Mouse (Mus musculus) E14TG2a.4 (cell line): ENCODE results near the gene 9630041A04Rik.

Experiments used
- CTCF ChIP-seq: conservative IDR thresholded peaks from 2 replicates; pipeline ENCODE4 v1.5.1; 2014; ENCODE audit warnings: low read length
- NANOG ChIP-seq: IDR thresholded peaks from 2 replicates; pipeline ENCODE4 v1.6.1; 2014; ENCODE audit warnings: borderline replicate concordance, low read length, mixed read lengths
- POU5F1 ChIP-seq: IDR thresholded peaks from 2 replicates; pipeline ENCODE4 v1.6.1; 2014; ENCODE audit warnings: low read length, borderline replicate concordance

GRCm38 (mm10) chr9:101954529-101954928 is 92.9 kb downstream of the 9630041A04Rik start:
- TF ChIP-seq CTCF (no peak), POU5F1 (no peak), NANOG (no peak)
